Mouse (Mus musculus) thymus, postnatal 36 days (tissue): ENCODE results near the gene Ubash3a.
A peak's percentile ranks its signal among the peaks of the same experiment; 100 is the strongest.
"Not testable (repeated sequence)": the region's sequence is repeated elsewhere in the genome, so short reads cannot be mapped to it uniquely, and the experiment has no call there.

Experiments used
- DNase-seq, 2 experiments: peaks; one replicate each; pipeline ENCODE4 v3.0.0; 2022; ENCODE audit warnings: mixed read lengths in 2 of 2

The Ubash3a gene

DNA sequence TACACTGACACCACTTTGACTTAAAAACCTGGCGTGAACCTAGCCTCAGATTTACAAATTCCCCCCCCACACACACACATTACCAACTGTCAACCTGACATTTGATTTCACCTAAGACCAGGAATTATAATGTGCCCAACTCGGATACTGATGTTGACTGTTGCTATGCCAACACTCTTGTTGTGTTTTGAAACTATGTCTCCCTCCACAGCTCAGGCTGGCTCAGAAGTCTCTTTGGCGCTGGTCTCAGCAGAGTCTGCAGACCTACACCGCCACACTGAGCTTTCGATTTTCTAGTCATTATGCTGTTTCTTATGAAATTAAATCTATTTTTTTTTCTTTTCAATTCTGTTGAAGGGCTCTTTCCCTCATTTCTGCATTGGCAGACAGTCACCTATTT is 55.0 kb downstream of the Ubash3a start:
- DNase-seq = no peak

GRCm38 (mm10) chr17:31263770-31264169 is 56.1 kb downstream of the Ubash3a start:
- DNase-seq = no peak

DNA sequence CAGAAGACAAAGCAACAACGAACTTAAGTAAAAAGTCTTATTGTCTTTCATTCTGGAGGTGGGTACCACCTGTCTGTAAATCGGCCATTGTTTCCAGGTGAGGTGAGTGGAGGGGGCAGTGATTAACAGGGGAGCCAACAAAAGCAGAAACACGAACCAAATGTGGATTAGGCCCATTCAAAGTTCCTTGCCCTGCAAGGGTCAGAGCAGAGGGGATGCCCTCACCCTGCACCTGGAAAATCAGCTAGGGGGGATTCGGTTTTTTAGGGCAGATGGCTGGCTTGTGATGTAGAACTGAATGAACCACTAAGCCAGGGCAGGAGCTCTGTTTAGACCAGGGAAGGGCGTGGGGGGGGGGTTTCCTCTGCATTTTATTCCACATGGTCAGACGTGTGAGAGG is 56.7 kb downstream of the Ubash3a start:
- no peak for DNase-seq

- no peak for DNase-seq
Measured at GRCm38 (mm10) chr17:31265171-31265572, 57.5 kb downstream of the Ubash3a start.

DNA sequence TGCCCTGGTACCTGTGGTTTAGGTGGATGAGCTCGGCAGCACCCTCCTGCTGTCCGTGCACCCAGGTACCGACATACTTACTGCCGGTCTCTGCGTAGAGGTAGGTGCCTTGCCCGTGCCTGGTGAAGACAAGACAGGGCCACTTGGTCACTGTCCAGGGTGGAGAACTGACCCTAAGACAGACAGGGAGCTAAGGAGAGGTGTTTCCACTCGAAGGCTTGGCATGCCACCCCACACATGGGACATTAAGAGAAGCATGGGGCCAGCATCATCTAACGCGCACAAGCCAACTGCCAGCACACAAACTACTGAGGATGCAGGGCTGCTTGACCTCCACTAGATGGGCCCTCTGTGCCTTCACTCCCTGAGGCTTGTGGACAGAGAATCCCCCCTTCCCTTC is 58.2 kb downstream of the Ubash3a start:
- peak in 1 of 2 experiments; percentile 27 for DNase-seq

DNA sequence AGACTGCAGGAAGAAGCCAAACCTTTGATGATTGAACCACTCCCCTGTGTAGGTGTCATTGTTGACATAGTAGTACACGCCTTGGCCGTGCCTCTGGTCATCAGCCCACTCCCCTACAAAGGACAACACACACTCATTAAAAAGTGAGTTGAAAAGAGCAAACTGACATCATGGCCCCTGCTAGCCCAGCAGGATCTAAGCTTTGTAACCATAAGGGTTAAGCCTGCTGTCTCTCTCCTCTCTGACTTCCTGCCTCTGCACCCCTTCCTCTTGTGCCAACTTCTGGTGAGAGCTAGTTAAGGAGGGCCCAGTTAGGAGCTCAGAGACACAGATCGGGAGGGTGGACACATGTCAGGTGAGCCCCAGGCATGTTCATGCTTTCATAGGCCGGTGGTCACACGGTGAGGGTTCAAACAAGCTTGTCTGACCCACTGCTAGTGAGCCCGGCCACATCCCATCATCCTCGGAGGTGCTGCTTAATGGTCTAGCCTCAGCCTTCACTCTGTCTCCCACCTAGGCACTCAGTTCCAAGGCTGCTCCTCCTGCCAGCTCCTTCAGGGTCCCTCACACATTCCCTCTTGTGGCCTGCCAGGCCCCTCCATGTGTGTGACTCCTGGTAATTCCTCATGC is 58.8 kb downstream of the Ubash3a start:
- DNase-seq = peak; percentile 54 to 59

- no peak for DNase-seq
Measured at GRCm38 (mm10) chr17:31267138-31267537, 59.5 kb downstream of the Ubash3a start.

GRCm38 (mm10) chr17:31267603-31268002 is 59.9 kb downstream of the Ubash3a start:
- no peak for DNase-seq

DNA sequence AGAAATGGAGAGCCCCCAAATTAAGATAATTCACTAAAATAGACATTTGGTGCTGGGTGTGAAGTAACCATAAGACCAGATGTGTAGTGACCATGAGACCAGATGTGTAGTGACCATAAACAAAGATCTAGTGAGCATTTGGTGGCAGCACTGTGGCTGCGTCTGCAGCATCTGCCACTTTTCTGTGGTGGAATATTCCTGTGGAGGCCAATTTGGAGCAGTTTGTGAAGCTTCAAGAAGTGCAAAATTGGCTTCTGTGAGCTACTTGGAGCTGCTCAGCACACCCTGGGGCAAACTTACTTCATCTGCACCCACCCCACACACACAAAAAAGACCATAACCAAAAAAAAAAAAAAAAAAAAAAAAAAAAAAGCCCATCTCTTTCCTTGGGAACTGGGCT is 60.3 kb downstream of the Ubash3a start:
- no peak for DNase-seq

GRCm38 (mm10) chr17:31269761-31270160 is 62.1 kb downstream of the Ubash3a start:
- no peak for DNase-seq

GRCm38 (mm10) chr17:31270246-31270645 is 62.6 kb downstream of the Ubash3a start:
- no peak for DNase-seq

DNA sequence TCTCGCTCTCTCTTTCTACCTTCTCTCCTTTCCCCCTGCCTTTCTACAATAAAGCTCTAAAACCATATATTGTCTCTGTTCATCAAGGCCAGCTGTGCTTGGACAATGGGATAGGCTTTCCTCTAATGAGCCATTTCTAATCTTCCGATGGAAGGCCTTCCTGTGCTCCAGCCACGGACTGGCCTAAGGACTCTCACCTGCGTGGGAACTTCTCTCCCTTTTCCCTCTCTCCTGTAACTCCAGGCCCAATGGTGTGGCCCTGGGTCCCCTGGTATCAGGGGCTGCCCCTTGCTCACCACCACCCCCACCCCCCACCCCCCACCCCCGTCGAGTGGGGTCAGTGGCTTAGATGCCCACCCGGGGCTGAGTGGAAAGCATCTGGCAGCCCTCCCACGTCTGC is 63.1 kb downstream of the Ubash3a start:
- DNase-seq = not testable (repeated sequence)

DNA sequence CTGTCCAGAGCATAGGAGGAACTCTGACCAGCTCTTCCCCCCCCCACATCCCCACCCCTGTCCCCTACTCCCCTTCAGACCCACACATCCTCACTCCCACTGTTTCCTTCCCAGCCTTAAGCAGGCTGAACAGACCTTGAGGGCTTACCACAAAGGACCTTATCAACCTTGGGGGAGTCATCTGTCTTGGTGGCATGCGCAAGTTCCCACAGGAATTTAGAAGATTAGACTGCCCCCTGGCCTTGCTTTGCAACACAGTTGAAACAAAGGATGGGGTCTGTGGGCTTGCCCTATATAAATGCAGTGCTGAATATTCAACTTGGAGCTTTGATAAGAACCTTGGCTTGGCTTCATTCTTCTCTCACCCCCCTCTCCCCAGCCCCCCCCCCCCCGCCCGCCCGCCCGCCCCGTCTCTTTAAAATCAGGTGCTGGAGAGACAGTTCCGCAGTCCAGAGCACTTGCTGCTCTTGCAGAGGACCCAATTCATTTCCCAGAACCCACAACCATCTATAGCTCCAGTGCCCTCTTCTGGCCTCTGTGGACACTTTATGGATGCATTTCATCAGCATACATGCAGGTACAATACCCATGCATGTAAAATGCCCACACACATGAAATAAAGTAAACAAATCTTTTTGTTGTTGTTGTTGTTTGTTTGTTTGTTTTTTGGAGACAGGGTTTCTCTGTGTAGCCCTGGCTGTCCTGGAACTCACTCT is 63.6 kb downstream of the Ubash3a start:
- DNase-seq = no peak

DNA sequence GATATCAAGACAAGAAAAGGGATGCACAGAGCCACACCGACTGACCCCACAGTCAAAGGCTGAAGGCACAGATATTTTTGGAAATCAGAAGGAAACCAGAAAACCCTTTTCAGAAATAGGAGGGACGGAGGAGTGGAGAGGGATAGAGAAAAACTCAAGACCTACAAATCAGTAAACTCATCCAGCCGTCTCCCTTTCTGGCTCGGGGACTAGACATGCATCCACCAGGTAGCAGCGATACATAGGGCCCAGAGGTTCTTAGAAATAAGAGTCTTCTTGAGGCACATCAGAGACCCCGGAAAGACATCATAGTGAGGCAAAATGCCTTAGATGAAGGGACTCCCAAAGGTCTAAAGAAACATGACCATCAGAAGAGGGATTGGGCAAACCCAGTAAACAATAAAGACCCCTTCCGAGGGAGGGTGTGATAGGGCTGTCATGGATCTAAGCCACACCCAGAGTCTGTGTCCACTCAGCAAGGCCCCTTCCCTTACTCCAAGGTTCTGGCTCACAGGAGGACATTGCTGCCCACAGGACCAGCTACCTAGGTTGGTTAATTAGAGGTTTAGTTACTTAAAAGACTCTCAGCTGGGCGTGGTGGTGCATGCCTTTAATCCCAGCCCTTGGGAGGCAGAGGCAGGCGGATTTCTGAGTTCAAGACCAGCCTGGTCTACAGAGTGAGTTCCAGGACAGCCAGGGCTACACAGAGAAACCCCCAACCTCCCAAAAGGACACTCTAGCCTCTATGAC is 64.9 kb downstream of the Ubash3a start:
- no peak for DNase-seq

- DNase-seq = no peak
Measured at GRCm38 (mm10) chr17:31273631-31274030, 66.0 kb downstream of the Ubash3a start.

- DNase-seq = peak; percentile 31 to 47
Measured at GRCm38 (mm10) chr17:31275181-31275580, 67.5 kb downstream of the Ubash3a start.

GRCm38 (mm10) chr17:31276207-31276921 is 68.7 kb downstream of the Ubash3a start:
- no peak for DNase-seq

GRCm38 (mm10) chr17:31276922-31277918 is 69.5 kb downstream of the Ubash3a start, which contains the start of gene Rsph1:
Gene Rsph1, minus strand, starts transcription at chr17:31277383.
- DNase-seq = peak; percentile 95 to 97

DNA sequence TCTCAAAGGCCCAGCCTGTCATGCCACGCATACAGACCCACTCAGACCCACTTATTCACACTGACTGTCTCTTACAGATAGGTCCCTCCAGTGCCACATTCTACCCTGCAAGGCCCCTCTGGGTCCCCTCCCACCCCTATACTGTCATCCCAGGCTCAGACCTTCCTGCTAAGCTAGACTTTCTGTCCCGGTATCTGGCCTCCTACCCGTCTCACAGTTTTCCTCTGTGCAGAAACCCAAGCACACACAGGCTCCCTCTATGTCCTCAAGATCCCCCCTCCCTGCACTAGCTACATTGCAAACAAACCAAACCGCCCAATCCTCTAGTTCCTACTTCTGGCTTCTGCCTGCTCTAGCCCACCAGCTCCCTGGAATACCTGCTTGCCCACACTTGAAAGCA is 70.3 kb downstream of the Ubash3a start:
- no peak for DNase-seq

DNA sequence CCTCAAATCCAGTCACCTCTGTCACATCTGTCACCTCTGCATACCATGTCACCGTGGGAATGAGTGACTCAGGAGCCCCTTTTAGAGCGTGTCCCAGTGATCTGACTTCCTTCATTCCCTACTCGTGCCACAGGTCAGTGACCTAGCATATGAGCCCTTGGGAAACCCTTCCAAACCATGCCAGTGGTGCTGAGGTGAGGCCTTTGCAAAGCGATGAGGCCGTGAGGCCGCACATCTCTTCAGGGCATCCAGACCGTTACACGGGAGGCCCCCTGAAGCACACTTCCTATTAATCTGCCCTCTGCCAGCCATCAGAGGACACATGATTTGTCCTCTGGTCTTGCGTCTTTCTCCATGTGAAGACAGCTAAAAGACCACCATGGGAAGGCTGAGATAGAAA is 71.9 kb downstream of the Ubash3a start:
- no peak for DNase-seq

- no peak for DNase-seq
Measured at GRCm38 (mm10) chr17:31280269-31280668, 72.6 kb downstream of the Ubash3a start.
